Mouse (Mus musculus) lung, embryonic 14.5 days (tissue): ENCODE data around the gene Trim15. TPM values are rescaled to one million over a fixed set of nuclear protein-coding genes. Genes with fewer than 3 reads are reported as not detected.
"Not testable (repeated sequence)": the region's sequence is repeated elsewhere in the genome, so short reads cannot be mapped to it uniquely, and the experiment has no call there.

Source experiments
- ATAC-seq: fragments of 200-750 bp; cut with Nextera tagmentation; 2 replicates; pipeline ENCODE4 v1.8.0; 2017; ENCODE audit warnings: mild to moderate bottlenecking, moderate TSS enrichment, moderate library complexity; ENCODE audit not compliant: insufficient read depth
- DNase-seq: peaks from one replicate; pipeline ENCODE4 v3.0.0-alpha.2; 2015
- H3K27ac ChIP-seq: fragments of 300-500 bp; sonication (generic); 2 replicates; pipeline ENCODE4 v1.5.1; 2014; ENCODE audit warnings: low read depth, mild to moderate bottlenecking, moderate library complexity
- H3K27me3 ChIP-seq: fragments of 300-500 bp; sonication (generic); 2 replicates; pipeline ENCODE4 v1.6.1; 2014; ENCODE audit warnings: low read length, control low read depth; ENCODE audit not compliant: insufficient read depth
- H3K36me3 ChIP-seq: fragments of 300-500 bp; sonication (generic); 2 replicates; pipeline ENCODE4 v1.6.1; 2014; ENCODE audit warnings: control low read depth; ENCODE audit not compliant: insufficient read depth
- H3K4me1 ChIP-seq: fragments of 300-500 bp; sonication (generic); 2 replicates; pipeline ENCODE4 v1.6.1; 2014; ENCODE audit warnings: antibody characterized with exemption, control low read depth; ENCODE audit not compliant: insufficient read depth
- H3K4me2 ChIP-seq: fragments of 300-500 bp; sonication (generic); 2 replicates; pipeline ENCODE4 v1.6.1; 2014; ENCODE audit warnings: mild to moderate bottlenecking
- H3K4me3 ChIP-seq: fragments of 300-500 bp; sonication (generic); 2 replicates; pipeline ENCODE4 v1.5.1; 2014; ENCODE audit warnings: low read depth, low read length
- H3K9ac ChIP-seq: fragments of 300-500 bp; sonication (generic); 2 replicates; pipeline ENCODE4 v1.6.1; 2014
- H3K9me3 ChIP-seq: fragments of 300-500 bp; sonication (generic); 2 replicates; pipeline ENCODE4 v1.6.1; 2016; ENCODE audit warnings: low read depth, low read length, control low read depth
- CTCF ChIP-seq: IDR thresholded peaks from 2 replicates; pipeline ENCODE4 v1.5.1; 2016; ENCODE audit warnings: antibody characterized with exemption, low read depth
- WGBS: fragments of 180-500 bp; shearing (Covaris S2); extraction: QIAGEN DNeasy Blood & Tissue Kit; methylation state at CpG from one replicate; pipeline ENCODE4 v1.1.7; 2014; 5-methylcytosine and 5-hydroxymethylcytosine counted together
- polyA plus RNA-seq: library from polyadenylated mRNA; unstranded; fragments of >200 nt; fragmentation: Nextera tagmentation; extraction: Ambion mirVana; gene quantifications from 2 replicates; pipeline ENCODE4 v1.2.1, GENCODE M21; 2014

Gene Trim15
- polyA plus RNA-seq, 1 experiment from 2014 or later = 0.11 TPM

GRCm38 (mm10) chr17:36830470-36830869, 36.5 kb downstream of the Trim15 start:
- H3K4me2 ChIP-seq = no peak overlapping the region
- WGBS = 72% methylated on average over 3 of the region's 3 CpGs
- no peak overlapping the region for H3K27ac ChIP-seq
- no peak overlapping the region for H3K9ac ChIP-seq
- no peak for TF ChIP-seq CTCF
- ATAC-seq (no peak), DNase-seq (no peak)
- H3K9me3 ChIP-seq = no peaks in the 10 kb centered on the region
- no peak overlapping the region for H3K4me3 ChIP-seq
- no peaks in the 10 kb centered on the region for H3K36me3 ChIP-seq
- H3K4me1 ChIP-seq = no peaks in the 10 kb centered on the region
- H3K27me3 ChIP-seq = no peaks in the 10 kb centered on the region

GRCm38 (mm10) chr17:36828488-36828887, 38.5 kb downstream of the Trim15 start:
- 74% methylated on average over 2 of the region's 2 CpGs for WGBS
- Histone ChIP-seq H3K4me1 (no peaks in the 10 kb centered on the region), H3K4me2 (no peak overlapping the region), H3K27ac (no peak overlapping the region), H3K9me3 (no peaks in the 10 kb centered on the region), H3K4me3 (no peak overlapping the region), H3K36me3 (no peaks in the 10 kb centered on the region), H3K9ac (no peak overlapping the region), H3K27me3 (no peaks in the 10 kb centered on the region)
- TF ChIP-seq CTCF = no peak
- DNase-seq (no peak), ATAC-seq (no peak)

GRCm38 (mm10) chr17:36826002-36826401, 41.0 kb downstream of the Trim15 start:
- not testable (repeated sequence) for H3K9ac ChIP-seq, H3K36me3 ChIP-seq, H3K9me3 ChIP-seq, H3K27ac ChIP-seq, H3K4me2 ChIP-seq, H3K4me1 ChIP-seq, H3K4me3 ChIP-seq, H3K27me3 ChIP-seq
- TF ChIP-seq CTCF = peak; percentile 77
- ATAC-seq = peak; percentile 84
- WGBS = 17% methylated on average over 5 of the region's 5 CpGs
- DNase-seq = peak; percentile 94

DNA sequence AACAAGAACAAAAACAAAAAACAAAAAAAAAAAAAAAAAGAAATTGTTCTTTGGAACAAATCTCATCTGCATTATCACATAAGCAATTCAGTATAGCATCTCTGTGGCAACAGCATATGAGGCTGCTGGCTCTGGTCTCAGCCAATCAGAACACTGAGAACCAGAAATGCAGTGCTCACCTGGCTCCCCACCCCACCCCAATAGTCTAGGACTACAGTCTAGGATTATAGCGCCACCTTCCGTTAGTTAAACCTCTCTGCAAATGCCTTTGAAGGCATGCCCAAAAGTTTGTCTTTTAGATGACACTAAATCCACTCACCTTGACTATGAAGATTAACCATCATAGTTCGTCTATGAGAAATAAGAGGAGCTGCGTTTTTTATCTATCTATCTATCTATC, 41.5 kb downstream of the Trim15 start:
- Histone ChIP-seq H3K36me3 (no peaks in the 10 kb centered on the region), H3K4me3 (no peak overlapping the region), H3K27me3 (no peaks in the 10 kb centered on the region), H3K4me2 (no peak overlapping the region), H3K9me3 (no peaks in the 10 kb centered on the region), H3K4me1 (no peaks in the 10 kb centered on the region), H3K27ac (no peak overlapping the region), H3K9ac (no peak overlapping the region)
- WGBS = 29% methylated on average over 4 of the region's 4 CpGs
- no peak; the same call in 1 of the 2 replicates for TF ChIP-seq CTCF
- ATAC-seq (no peak), DNase-seq (peak; percentile 27)

GRCm38 (mm10) chr17:36824005-36824404, 43.0 kb downstream of the Trim15 start:
- Histone ChIP-seq H3K4me1 (no peaks in the 10 kb centered on the region), H3K27ac (no peak overlapping the region), H3K27me3 (no peaks in the 10 kb centered on the region), H3K4me3 (no peak overlapping the region), H3K4me2 (no peak overlapping the region), H3K36me3 (no peaks in the 10 kb centered on the region), H3K9me3 (no peaks in the 10 kb centered on the region), H3K9ac (no peak overlapping the region)
- TF ChIP-seq CTCF = peak; percentile 78
- DNase-seq (peak; percentile 71), ATAC-seq (no peak)

- H3K36me3 ChIP-seq = no peaks in the 10 kb centered on the region
- no peaks in the 10 kb centered on the region for H3K9me3 ChIP-seq
- no peak for DNase-seq
- no peak for TF ChIP-seq CTCF
- no peak within 1 kb of the TSS for H3K9ac ChIP-seq
- H3K4me1 ChIP-seq = no peaks in the 10 kb centered on the region
- H3K4me2 ChIP-seq = no peak within 1 kb of the TSS
- H3K4me3 ChIP-seq = no peak within 1 kb of the TSS
- no peak for ATAC-seq
- no peaks in the 10 kb centered on the region for H3K27me3 ChIP-seq
- H3K27ac ChIP-seq = no peak within 1 kb of the TSS
Measured at GRCm38 (mm10) chr17:36811871-36812270, 55.1 kb downstream of the Trim15 start, which contains the start of gene H2-M10.6. Gene H2-M10.6 (plus strand): TSS chr17:36812171.

Other genes with a start within 250 kb of the Trim15 start
- gene H2-M9, start 224.5 kb downstream of the Trim15 start, polyA plus RNA-seq = not detected in 2 replicates
- not detected in 2 replicates for gene H2-M1, start 195.0 kb downstream of the Trim15 start, polyA plus RNA-seq
- not detected in 2 replicates for gene H2-M10.5, start 94.3 kb downstream of the Trim15 start, polyA plus RNA-seq
- gene H2-M10.6, start 55.0 kb downstream of the Trim15 start, polyA plus RNA-seq = not detected in 2 replicates
- 33.1 and 35.0 TPM in 2 replicates for gene Trim26, start 30.1 kb downstream of the Trim15 start, polyA plus RNA-seq
- 2.6 and 3.4 TPM in 2 replicates for gene Trim10, start 2.4 kb upstream of the Trim15 start, polyA plus RNA-seq
- not detected in 2 replicates for gene Trim40, start 22.9 kb upstream of the Trim15 start, polyA plus RNA-seq
- 0.11 and 0.16 TPM in 2 replicates for gene Trim31, start 30.9 kb upstream of the Trim15 start, polyA plus RNA-seq
- 0.35 and 0.53 TPM in 2 replicates for gene Rnf39, start 75.7 kb upstream of the Trim15 start, polyA plus RNA-seq
- 116 and 123 TPM in 2 replicates for gene Ppp1r11, start 84.5 kb upstream of the Trim15 start, polyA plus RNA-seq
- 102 and 109 TPM in 2 replicates for gene Znrd1, start 91.3 kb upstream of the Trim15 start, polyA plus RNA-seq
- gene Znrd1as, start 91.4 kb upstream of the Trim15 start, polyA plus RNA-seq = 5.1 and 6.9 TPM in 2 replicates
- not detected in 2 replicates for gene 2410137M14Rik, start 114.0 kb upstream of the Trim15 start, polyA plus RNA-seq
- 0.17 and 0.22 TPM in 2 replicates for gene H2-M5, start 122.3 kb upstream of the Trim15 start, polyA plus RNA-seq
- 77.5 and 80.7 TPM in 2 replicates for gene Zfp57, start 134.0 kb upstream of the Trim15 start, polyA plus RNA-seq
- gene Mog, start 156.2 kb upstream of the Trim15 start, polyA plus RNA-seq = 0.11 and 0.13 TPM in 2 replicates
- 7.0 and 8.8 TPM in 2 replicates for gene Gabbr1, start 178.8 kb upstream of the Trim15 start, polyA plus RNA-seq
- gene Olfr90, start 221.3 kb upstream of the Trim15 start, polyA plus RNA-seq = 0.34 TPM in 1 of 2 replicates, not detected in the other
- 0.07 TPM in 1 of 2 replicates, not detected in the other for gene Olfr91, start 231.1 kb upstream of the Trim15 start, polyA plus RNA-seq